Mouse (Mus musculus): ENCODE results near the gene Ano9. TPM values are rescaled to one million over a fixed set of nuclear protein-coding genes. Genes with fewer than 3 reads are reported as not detected.

Ano9 gene
- polyA plus RNA-seq, 1 experiment, result 5.4 TPM

DNA sequence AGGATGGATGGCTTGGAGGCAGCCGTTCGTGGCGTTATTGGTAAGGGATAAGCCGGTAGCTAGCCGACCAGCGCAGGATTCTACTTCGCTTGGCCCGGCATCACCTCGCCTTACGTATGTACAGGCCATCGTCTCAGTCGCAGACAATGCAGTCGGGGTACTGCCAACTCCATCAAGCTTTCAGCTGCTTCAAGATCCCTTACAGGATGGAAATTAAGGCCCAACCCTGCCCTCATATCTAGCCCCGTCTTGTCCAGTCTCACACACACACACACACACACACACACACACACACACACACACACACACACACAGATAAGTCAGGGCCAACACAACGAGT lies 5.9 kb upstream of the Ano9 start:
- H3K27ac ChIP-seq (ENCODE audit: insufficient read depth, low read depth, low read length), result peak overlapping the region; percentile 89
- under 1% methylated on average over 15 of the region's 15 CpGs for WGBS
- peaks cover 5% of the 10 kb centered on the region; the same call in 1 of the 2 replicates for H3K4me1 ChIP-seq (ENCODE audit: control insufficient read depth, insufficient read depth, low read length)
- H3K27me3 ChIP-seq (replicated peaks; ENCODE audit: control insufficient read depth, insufficient read depth, low read length), result no peaks in the 10 kb centered on the region
- H3K4me3 ChIP-seq (ENCODE audit: insufficient read depth, low read depth, low read length), result peak overlapping the region; percentile 68
- no peak for DNase-seq
- no peaks in the 10 kb centered on the region for H3K36me3 ChIP-seq (ENCODE audit: control insufficient read depth, insufficient read depth, low read length)
- TF ChIP-seq POLR2A (IDR thresholded peaks at IDR 0.05; ENCODE audit: low read depth, low read length) (no peak), CTCF (conservative IDR thresholded peaks at IDR 0.05; ENCODE audit: insufficient read depth, insufficient read length, low read depth, low read length) (no peak)

DNA sequence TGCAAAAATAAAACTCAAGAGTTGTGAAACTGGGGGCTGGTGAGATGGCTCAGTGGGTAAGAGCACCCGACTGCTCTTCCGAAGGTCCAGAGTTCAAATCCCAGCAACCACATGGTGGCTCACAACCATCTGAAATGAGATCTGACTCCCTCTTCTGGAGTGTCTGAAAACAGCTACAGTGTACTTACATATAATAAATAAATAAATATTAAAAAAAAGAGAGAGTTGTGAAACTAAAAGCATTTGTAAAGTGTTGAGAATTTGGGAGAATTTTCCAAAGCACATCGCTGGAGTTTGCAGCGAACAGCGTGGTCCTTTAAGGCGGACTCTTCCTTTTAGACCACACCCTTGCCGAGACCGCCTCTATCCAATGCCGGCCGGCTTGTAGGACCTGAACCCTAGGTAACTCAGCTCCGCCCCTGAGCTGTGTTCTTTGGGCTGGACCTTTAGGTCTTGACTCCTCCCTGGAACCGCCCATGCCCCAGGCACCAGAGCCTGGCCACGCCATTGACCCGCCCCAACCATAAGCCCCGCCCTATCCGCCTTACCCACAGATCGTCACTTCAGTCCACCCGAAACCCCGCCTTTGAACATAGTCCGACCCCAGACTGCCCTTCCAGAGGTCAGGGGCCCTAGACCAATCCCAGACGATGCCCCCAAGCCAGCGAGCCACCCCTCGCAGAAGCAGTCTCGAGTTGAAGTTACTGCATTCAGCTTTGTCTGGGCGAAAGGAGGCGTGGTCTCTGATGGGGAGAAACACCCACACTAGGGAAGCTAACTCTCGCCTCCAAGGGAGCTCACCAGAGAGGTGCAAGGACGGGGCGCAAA lies 5.3 kb upstream of the Ano9 start:
- Histone ChIP-seq H3K4me3 (ENCODE audit: insufficient read depth, low read depth, low read length) (peak overlapping the region; percentile 68), H3K4me1 (ENCODE audit: control insufficient read depth, insufficient read depth, low read length) (peaks cover 7% of the 10 kb centered on the region; the same call in 1 of the 2 replicates), H3K27me3 (replicated peaks; ENCODE audit: control insufficient read depth, insufficient read depth, low read length) (no peaks in the 10 kb centered on the region), H3K36me3 (ENCODE audit: control insufficient read depth, insufficient read depth, low read length) (no peaks in the 10 kb centered on the region), H3K27ac (ENCODE audit: insufficient read depth, low read depth, low read length) (peak overlapping the region; percentile 89)
- peak; percentile 99 for DNase-seq
- TF ChIP-seq POLR2A (IDR thresholded peaks at IDR 0.05; ENCODE audit: low read depth, low read length) (no peak), CTCF (conservative IDR thresholded peaks at IDR 0.05; ENCODE audit: insufficient read depth, insufficient read length, low read depth, low read length) (no peak)
- WGBS, result 2% methylated on average over 29 of the region's 29 CpGs

- H3K27ac ChIP-seq (ENCODE audit: insufficient read depth, low read depth, low read length), result peak within 1 kb of the TSS; percentile 89
- no peaks in the 10 kb centered on the region for H3K36me3 ChIP-seq (ENCODE audit: control insufficient read depth, insufficient read depth, low read length)
- peak; percentile 89 for DNase-seq
- WGBS, result 35% methylated on average over 14 of the region's 14 CpGs
- H3K4me1 ChIP-seq (ENCODE audit: control insufficient read depth, insufficient read depth, low read length), result peaks cover 12% of the 10 kb centered on the region
- peak within 1 kb of the TSS; percentile 68 for H3K4me3 ChIP-seq (ENCODE audit: insufficient read depth, low read depth, low read length)
- no peak for TF ChIP-seq POLR2A (IDR thresholded peaks at IDR 0.05; ENCODE audit: low read depth, low read length)
- H3K27me3 ChIP-seq (replicated peaks; ENCODE audit: control insufficient read depth, insufficient read depth, low read length), result no peaks in the 10 kb centered on the region
Observed at GRCm38 (mm10) chr7:141122245-141122644, 4.6 kb upstream of the Ano9 start, which contains the start of gene Ptdss2. Gene Ptdss2 (plus strand): TSS chr7:141122382.

DNA sequence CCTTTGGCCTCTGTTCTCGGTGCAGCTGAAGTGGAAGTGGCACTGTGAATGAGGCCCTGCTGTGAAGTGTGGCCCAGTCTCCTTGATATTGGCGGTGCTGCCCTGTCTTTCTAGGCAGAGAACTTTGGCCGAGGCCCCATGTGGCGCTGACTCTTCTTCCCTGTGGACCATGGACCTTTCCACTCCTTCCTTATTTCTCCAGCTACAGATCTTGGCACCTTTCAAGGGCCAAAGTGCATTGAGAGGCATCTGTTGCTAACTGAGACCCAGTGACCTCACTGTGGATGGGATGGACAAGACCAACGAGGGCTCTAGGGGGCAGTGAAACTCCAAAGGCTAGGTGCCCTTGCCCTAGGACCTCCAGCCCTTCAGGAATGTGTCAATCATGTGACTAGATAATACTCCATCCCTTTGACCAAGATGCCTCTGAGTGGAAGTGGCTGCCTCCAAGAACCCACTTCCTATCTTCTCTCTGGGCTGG lies 3.5 kb upstream of the Ano9 start:
- no peak for TF ChIP-seq POLR2A (IDR thresholded peaks at IDR 0.05; ENCODE audit: low read depth, low read length)
- no peak; the same call in 1 of the 2 replicates for TF ChIP-seq CTCF (conservative IDR thresholded peaks at IDR 0.05; ENCODE audit: insufficient read depth, insufficient read length, low read depth, low read length)
- Histone ChIP-seq H3K4me3 (ENCODE audit: insufficient read depth, low read depth, low read length) (no peak overlapping the region), H3K27ac (ENCODE audit: insufficient read depth, low read depth, low read length) (no peak overlapping the region; the same call in 1 of the 2 replicates), H3K36me3 (ENCODE audit: control insufficient read depth, insufficient read depth, low read length) (no peaks in the 10 kb centered on the region), H3K4me1 (ENCODE audit: control insufficient read depth, insufficient read depth, low read length) (peaks cover 12% of the 10 kb centered on the region), H3K27me3 (replicated peaks; ENCODE audit: control insufficient read depth, insufficient read depth, low read length) (no peaks in the 10 kb centered on the region)
- WGBS, result 60% methylated on average over 5 of the region's 5 CpGs
- DNase-seq, result peak; percentile 96

- 63% methylated on average over 3 of the region's 3 CpGs for WGBS
- no peak overlapping the region for H3K4me3 ChIP-seq (ENCODE audit: insufficient read depth, low read depth, low read length)
- H3K36me3 ChIP-seq (ENCODE audit: control insufficient read depth, insufficient read depth, low read length), result no peaks in the 10 kb centered on the region
- TF ChIP-seq POLR2A (IDR thresholded peaks at IDR 0.05; ENCODE audit: low read depth, low read length) (no peak), CTCF (conservative IDR thresholded peaks at IDR 0.05; ENCODE audit: insufficient read depth, insufficient read length, low read depth, low read length) (no peak)
- no peak overlapping the region for H3K27ac ChIP-seq (ENCODE audit: insufficient read depth, low read depth, low read length)
- peaks cover 12% of the 10 kb centered on the region for H3K4me1 ChIP-seq (ENCODE audit: control insufficient read depth, insufficient read depth, low read length)
- H3K27me3 ChIP-seq (replicated peaks; ENCODE audit: control insufficient read depth, insufficient read depth, low read length), result no peaks in the 10 kb centered on the region
- no peak for DNase-seq
Observed at GRCm38 (mm10) chr7:141120605-141121004, 3.0 kb upstream of the Ano9 start.

GRCm38 (mm10) chr7:141119487-141119886 lies 1.9 kb upstream of the Ano9 start:
- TF ChIP-seq POLR2A (IDR thresholded peaks at IDR 0.05; ENCODE audit: low read depth, low read length) (no peak), CTCF (conservative IDR thresholded peaks at IDR 0.05; ENCODE audit: insufficient read depth, insufficient read length, low read depth, low read length) (no peak)
- Histone ChIP-seq H3K4me1 (ENCODE audit: control insufficient read depth, insufficient read depth, low read length) (peaks cover 12% of the 10 kb centered on the region), H3K36me3 (ENCODE audit: control insufficient read depth, insufficient read depth, low read length) (no peaks in the 10 kb centered on the region), H3K27me3 (replicated peaks; ENCODE audit: control insufficient read depth, insufficient read depth, low read length) (no peaks in the 10 kb centered on the region), H3K27ac (ENCODE audit: insufficient read depth, low read depth, low read length) (no peak overlapping the region), H3K4me3 (ENCODE audit: insufficient read depth, low read depth, low read length) (no peak overlapping the region)
- WGBS, result 76% methylated on average over 3 of the region's 3 CpGs
- DNase-seq, result no peak

- no peaks in the 10 kb centered on the region for H3K36me3 ChIP-seq (ENCODE audit: control insufficient read depth, insufficient read depth, low read length)
- peaks cover 7% of the 10 kb centered on the region for H3K4me1 ChIP-seq (ENCODE audit: control insufficient read depth, insufficient read depth, low read length)
- TF ChIP-seq CTCF (conservative IDR thresholded peaks at IDR 0.05; ENCODE audit: insufficient read depth, insufficient read length, low read depth, low read length) (no peak), POLR2A (IDR thresholded peaks at IDR 0.05; ENCODE audit: low read depth, low read length) (no peak)
- 92% methylated on average over 9 of the region's 9 CpGs for WGBS
- H3K4me3 ChIP-seq (ENCODE audit: insufficient read depth, low read depth, low read length), result no peak overlapping the region
- no peak for DNase-seq
- no peaks in the 10 kb centered on the region for H3K27me3 ChIP-seq (replicated peaks; ENCODE audit: control insufficient read depth, insufficient read depth, low read length)
- H3K27ac ChIP-seq (ENCODE audit: insufficient read depth, low read depth, low read length), result no peak overlapping the region
Observed at GRCm38 (mm10) chr7:141115874-141116273, 1.7 kb downstream of the Ano9 start.

Data from kidney, adult 2 months (tissue).